11 mouse cellular contexts compared by ENCODE assay signal in the genomic region with DNA sequence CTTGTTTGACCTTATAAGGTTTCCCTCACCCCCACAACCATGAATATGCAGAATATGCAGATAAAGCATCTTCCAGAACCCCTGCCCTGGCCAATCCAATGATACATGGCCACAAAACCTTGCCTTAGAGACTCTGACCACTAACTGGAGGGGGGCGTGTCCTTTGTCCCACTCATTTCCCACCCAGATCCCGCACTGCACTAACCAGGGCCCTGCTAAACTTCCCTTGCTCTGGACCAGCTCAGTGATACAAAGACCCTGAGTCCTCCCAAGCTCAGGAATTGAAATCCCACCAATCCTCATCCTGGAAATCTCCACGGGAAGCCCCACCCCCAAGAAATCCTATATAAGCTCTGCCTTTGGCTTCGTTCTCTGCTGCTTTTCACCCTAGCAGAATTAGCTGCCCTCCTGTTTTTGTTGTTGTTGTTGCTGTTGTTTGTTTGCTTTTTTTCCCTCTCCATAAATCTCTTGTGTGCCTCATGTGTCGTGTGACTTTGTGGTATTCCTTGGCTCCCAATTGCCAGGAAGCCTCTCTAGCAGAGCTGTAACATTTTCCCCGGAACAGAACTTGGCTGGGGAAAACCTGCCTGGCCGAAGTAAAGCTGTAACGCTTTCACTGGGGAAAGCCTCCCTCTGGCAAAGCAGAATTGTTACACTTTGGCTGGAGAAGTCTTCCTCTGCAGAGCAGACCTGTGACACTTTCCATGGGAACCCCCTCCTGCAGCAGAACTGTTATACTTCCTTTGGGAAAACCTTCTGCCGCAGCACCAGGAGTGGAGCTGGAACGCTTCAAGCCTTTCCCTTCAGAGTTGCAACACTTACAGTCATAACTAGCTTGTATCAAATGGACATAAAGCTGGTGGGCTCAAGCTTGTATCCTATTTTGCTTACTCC. TPM values are rescaled to one million over a fixed set of nuclear protein-coding genes. Genes with fewer than 3 reads are reported as not detected.
DNase-seq lines count a peak whose midpoint lies in the region; ATAC-seq and TF ChIP-seq lines count a peak whose summit lies in the region.
"Had no signal": no experiment of that assay in that cellular context is flagged by ENCODE, and none has a peak within 500 bp of the region (broad histone marks: within the 10 kb centered on the region; RNA-seq: fewer than 3 reads in every experiment).

No protein-coding gene starts in this region.

- no peaks in the 10 kb centered on the region for H3K36me3 ChIP-seq in forebrain, embryonic 13.5 days (ENCODE audit: poor library complexity, severe bottlenecking)
- H3K36me3 ChIP-seq in forebrain, embryonic 10.5 days (replicated peaks) = peaks cover 4% of the 10 kb centered on the region; the same call in 1 of the 2 replicates
- no peaks in the 10 kb centered on the region for H3K36me3 ChIP-seq in midbrain, embryonic 15.5 days (replicated peaks)
- no peaks in the 10 kb centered on the region for H3K36me3 ChIP-seq in midbrain, embryonic 13.5 days
- no peaks in the 10 kb centered on the region for H3K36me3 ChIP-seq in myocyte (ENCODE audit: control insufficient read depth, insufficient read depth)

- peaks cover 27% of the 10 kb centered on the region for H3K4me1 ChIP-seq in forebrain, embryonic 13.5 days
- H3K4me1 ChIP-seq in forebrain, embryonic 10.5 days = peaks cover 34% of the 10 kb centered on the region
- H3K4me1 ChIP-seq in midbrain, embryonic 15.5 days = peaks cover 25% of the 10 kb centered on the region
- H3K4me1 ChIP-seq in midbrain, embryonic 13.5 days (replicated peaks) = peaks cover 21% of the 10 kb centered on the region

- no peak overlapping the region for H3K9ac ChIP-seq in forebrain, embryonic 13.5 days
- no peak overlapping the region for H3K9ac ChIP-seq in midbrain, embryonic 15.5 days
- no peak overlapping the region for H3K9ac ChIP-seq in midbrain, embryonic 13.5 days (replicated peaks)

- ATAC-seq in forebrain, embryonic 13.5 days = no peak
- no peak for ATAC-seq in midbrain, embryonic 15.5 days (replicated peaks)
- no peak for ATAC-seq in midbrain, embryonic 13.5 days
- ATAC-seq: lung, postnatal 0 days had no signal

- H3ac ChIP-seq in myocyte (ENCODE audit: control insufficient read depth, insufficient read length) = no peak overlapping the region

- no peak for DNase-seq in forebrain, embryonic 10.5 days (ENCODE audit: extremely low spot score, low spot score)
- peak; percentile 27 for DNase-seq in heart, postnatal 4 days
- no peak for DNase-seq in right cerebral cortex, adult 18-20 months
- no peak for DNase-seq in thymus, adult 18-20 months
- DNase-seq: layer of hippocampus, adult 9-11 months had no signal

- TF ChIP-seq POLR2A in myocyte (IDR thresholded peaks at IDR 0.05; ENCODE audit: insufficient read length, low read depth) = no peak

- H3K4me3 ChIP-seq in forebrain, embryonic 13.5 days = no peak overlapping the region
- H3K4me3 ChIP-seq in forebrain, embryonic 10.5 days = no peak overlapping the region
- H3K4me3 ChIP-seq in midbrain, embryonic 15.5 days = no peak overlapping the region
- no peak overlapping the region for H3K4me3 ChIP-seq in midbrain, embryonic 13.5 days (replicated peaks)
- H3K4me3 ChIP-seq in myocyte = peak overlapping the region; percentile 90

- H3K79me2 ChIP-seq in myocyte (ENCODE audit: control insufficient read depth, insufficient read depth) = peaks cover 28% of the 10 kb centered on the region

- no peaks in the 10 kb centered on the region for H3K27me3 ChIP-seq in forebrain, embryonic 13.5 days
- H3K27me3 ChIP-seq in forebrain, embryonic 10.5 days (ENCODE audit: poor library complexity, severe bottlenecking) = no peaks in the 10 kb centered on the region
- H3K27me3 ChIP-seq in midbrain, embryonic 15.5 days (replicated peaks) = no peaks in the 10 kb centered on the region
- no peaks in the 10 kb centered on the region for H3K27me3 ChIP-seq in midbrain, embryonic 13.5 days
- H3K27me3 ChIP-seq in myocyte (ENCODE audit: control insufficient read depth, insufficient read depth, insufficient read length) = no peaks in the 10 kb centered on the region

- no peaks in the 10 kb centered on the region for H3K9me3 ChIP-seq in forebrain, embryonic 13.5 days (replicated peaks)
- H3K9me3 ChIP-seq in forebrain, embryonic 10.5 days = no peaks in the 10 kb centered on the region
- no peaks in the 10 kb centered on the region for H3K9me3 ChIP-seq in midbrain, embryonic 15.5 days
- no peaks in the 10 kb centered on the region for H3K9me3 ChIP-seq in midbrain, embryonic 13.5 days

- WGBS in forebrain, embryonic 13.5 days = 69% methylated on average over 10 of the region's 10 CpGs
- WGBS in forebrain, embryonic 10.5 days = 63% methylated on average over 10 of the region's 10 CpGs
- 64% methylated on average over 10 of the region's 10 CpGs for WGBS in midbrain, embryonic 15.5 days
- WGBS in midbrain, embryonic 13.5 days = 70% methylated on average over 10 of the region's 10 CpGs

- H3K4me2 ChIP-seq in forebrain, embryonic 13.5 days = 0 out of 2 replicates have a peak overlapping the region, but pooled peaks have one; percentile 74
- H3K4me2 ChIP-seq in midbrain, embryonic 15.5 days = peak overlapping the region; percentile 87; the same call in 1 of the 2 replicates
- no peak overlapping the region for H3K4me2 ChIP-seq in midbrain, embryonic 13.5 days (replicated peaks)
- H3K4me2 ChIP-seq in myocyte (ENCODE audit: low read depth) = peak overlapping the region; percentile 98

- H3K27ac ChIP-seq in forebrain, embryonic 13.5 days = no peak overlapping the region
- H3K27ac ChIP-seq in forebrain, embryonic 10.5 days = no peak overlapping the region
- no peak overlapping the region for H3K27ac ChIP-seq in midbrain, embryonic 15.5 days
- H3K27ac ChIP-seq in midbrain, embryonic 13.5 days = no peak overlapping the region

TF ChIP-seq in myocyte, 11 proteins besides CTCF, POLR2A, EP300 and RAD21:
- TF ChIP-seq USF1 (IDR thresholded peaks at IDR 0.05; ENCODE audit: low read depth) (no peak), REST (IDR thresholded peaks at IDR 0.05; ENCODE audit: insufficient read depth, insufficient read length) (no peak), SRF (IDR thresholded peaks at IDR 0.05; ENCODE audit: control insufficient read depth, insufficient read length, low read depth) (no peak), E2F4 (IDR thresholded peaks at IDR 0.05; ENCODE audit: insufficient read depth) (no peak), MAX (IDR thresholded peaks at IDR 0.05; ENCODE audit: low read depth) (no peak), MYOD1 (IDR thresholded peaks at IDR 0.05; ENCODE audit: control insufficient read depth in 1 of 3, insufficient read length in 2 of 3, low read depth in 2 of 3) (no peak), MYOG (IDR thresholded peaks at IDR 0.05; ENCODE audit: control insufficient read depth in 1 of 3, insufficient read depth in 1 of 3, insufficient read length in 2 of 3, low read depth in 2 of 3) (no peak), POLR2AphosphoS2 (IDR thresholded peaks at IDR 0.05; ENCODE audit: insufficient read length, low read depth) (no peak)

RNA-seq across cellular contexts. Expression of a gene that starts 1.2 kb away (rescaled TPM):
- 57.8 and 63.6 TPM in 2 replicates for polyA plus RNA-seq in forebrain, embryonic 13.5 days (2015; fragmentation: Nextera tagmentation; extraction: Ambion mirVana)
- polyA plus RNA-seq in forebrain, embryonic 10.5 days (2016; fragmentation: Nextera tagmentation; extraction: Ambion mirVana) = 62.0 and 64.5 TPM in 2 replicates
- 68.6 and 72.0 TPM in 2 replicates for polyA plus RNA-seq in midbrain, embryonic 15.5 days (2015; fragmentation: Nextera tagmentation; extraction: Ambion mirVana)
- polyA plus RNA-seq in midbrain, embryonic 13.5 days (2015; fragmentation: Nextera tagmentation; extraction: Ambion mirVana) = 57.5 and 59.0 TPM in 2 replicates
- total RNA-seq in heart, postnatal 4 days (2021) = 100 to 1,000 TPM; 113 to 119 TPM
- 237 TPM for polyA plus RNA-seq in myocyte (2012; fragmentation: generic; extraction: Trizol)

RNA-seq across cellular contexts. Expression of a gene that starts 25.6 kb away (rescaled TPM):
- polyA plus RNA-seq in forebrain, embryonic 13.5 days (2015; fragmentation: Nextera tagmentation; extraction: Ambion mirVana) = 329 and 347 TPM in 2 replicates
- polyA plus RNA-seq in forebrain, embryonic 10.5 days (2016; fragmentation: Nextera tagmentation; extraction: Ambion mirVana) = 439 and 448 TPM in 2 replicates
- 308 and 325 TPM in 2 replicates for polyA plus RNA-seq in midbrain, embryonic 15.5 days (2015; fragmentation: Nextera tagmentation; extraction: Ambion mirVana)
- 302 and 320 TPM in 2 replicates for polyA plus RNA-seq in midbrain, embryonic 13.5 days (2015; fragmentation: Nextera tagmentation; extraction: Ambion mirVana)
- total RNA-seq in heart, postnatal 4 days (2021) = 10 to 100 TPM; 90.9 to 97.9 TPM
- polyA plus RNA-seq in myocyte (2012; fragmentation: generic; extraction: Trizol) = 127 TPM

RNA-seq across cellular contexts. Expression of a gene that starts 25.7 kb away (rescaled TPM):
- polyA plus RNA-seq in forebrain, embryonic 13.5 days (2015; fragmentation: Nextera tagmentation; extraction: Ambion mirVana) = 2.3 TPM in 1 of 2 replicates, not detected in the other
- polyA plus RNA-seq in forebrain, embryonic 10.5 days (2016; fragmentation: Nextera tagmentation; extraction: Ambion mirVana) = 3.1 and 3.4 TPM in 2 replicates
- polyA plus RNA-seq in midbrain, embryonic 15.5 days (2015; fragmentation: Nextera tagmentation; extraction: Ambion mirVana) = 2.5 TPM in 1 of 2 replicates, not detected in the other
- 2.5 TPM in 1 of 2 replicates, not detected in the other for polyA plus RNA-seq in midbrain, embryonic 13.5 days (2015; fragmentation: Nextera tagmentation; extraction: Ambion mirVana)
- total RNA-seq in heart, postnatal 4 days (2021) = 10 to 100 TPM; 15.9 to 20.8 TPM
- 8.8 TPM for polyA plus RNA-seq in myocyte (2012; fragmentation: generic; extraction: Trizol)
- polyA plus RNA-seq: stomach, embryonic 14.5 days had no signal

RNA-seq across cellular contexts. Expression of a gene that starts 41.8 kb away (rescaled TPM):
- polyA plus RNA-seq in forebrain, embryonic 13.5 days (2015; fragmentation: Nextera tagmentation; extraction: Ambion mirVana) = 103 and 115 TPM in 2 replicates
- polyA plus RNA-seq in forebrain, embryonic 10.5 days (2016; fragmentation: Nextera tagmentation; extraction: Ambion mirVana) = 102 and 104 TPM in 2 replicates
- polyA plus RNA-seq in midbrain, embryonic 15.5 days (2015; fragmentation: Nextera tagmentation; extraction: Ambion mirVana) = 91.1 and 97.2 TPM in 2 replicates
- 89.8 and 95.5 TPM in 2 replicates for polyA plus RNA-seq in midbrain, embryonic 13.5 days (2015; fragmentation: Nextera tagmentation; extraction: Ambion mirVana)
- total RNA-seq in heart, postnatal 4 days (2021) = 10 to 100 TPM; 56.1 to 63.8 TPM
- 181 TPM for polyA plus RNA-seq in myocyte (2012; fragmentation: generic; extraction: Trizol)

RNA-seq across cellular contexts. Expression of a gene that starts 50.2 kb away (rescaled TPM):
- polyA plus RNA-seq in forebrain, embryonic 13.5 days (2015; fragmentation: Nextera tagmentation; extraction: Ambion mirVana) = 0.34 and 0.37 TPM in 2 replicates
- 0.44 and 0.76 TPM in 2 replicates for polyA plus RNA-seq in forebrain, embryonic 10.5 days (2016; fragmentation: Nextera tagmentation; extraction: Ambion mirVana)
- 0.81 and 0.87 TPM in 2 replicates for polyA plus RNA-seq in midbrain, embryonic 15.5 days (2015; fragmentation: Nextera tagmentation; extraction: Ambion mirVana)
- polyA plus RNA-seq in midbrain, embryonic 13.5 days (2015; fragmentation: Nextera tagmentation; extraction: Ambion mirVana) = 0.61 and 0.87 TPM in 2 replicates
- total RNA-seq in heart, postnatal 4 days (2021) = 1 to 10 TPM; 2.0 to 2.5 TPM
- 1.3 TPM for polyA plus RNA-seq in myocyte (2012; fragmentation: generic; extraction: Trizol)
